Mouse (Mus musculus) lung, postnatal 14 days (tissue): ENCODE results near the gene Bbs10.

Experiments
- DNase-seq: peaks from one replicate; pipeline ENCODE4 v3.0.0; 2021

Gene Bbs10

GRCm38 (mm10) chr10:111327957-111328356, 29.5 kb downstream of the Bbs10 start:
- no peak for DNase-seq

- peak; percentile 61 for DNase-seq
Measured at GRCm38 (mm10) chr10:111329326-111329725, 30.8 kb downstream of the Bbs10 start.

- DNase-seq, result no peak
Measured at GRCm38 (mm10) chr10:111334902-111335301, 36.4 kb downstream of the Bbs10 start.

GRCm38 (mm10) chr10:111335517-111336352, 37.3 kb downstream of the Bbs10 start:
- peak; percentile 20 for DNase-seq

- DNase-seq, result no peak
Measured at GRCm38 (mm10) chr10:111336353-111336713, 37.9 kb downstream of the Bbs10 start.

- DNase-seq, result peak; percentile 20
Measured at GRCm38 (mm10) chr10:111339296-111339695, 40.8 kb downstream of the Bbs10 start.

- peak; percentile 24 for DNase-seq
Measured at GRCm38 (mm10) chr10:111341761-111342160, 43.3 kb downstream of the Bbs10 start.

- no peak for DNase-seq
Measured at GRCm38 (mm10) chr10:111343555-111343954, 45.1 kb downstream of the Bbs10 start.

GRCm38 (mm10) chr10:111348263-111348662, 49.8 kb downstream of the Bbs10 start:
- no peak for DNase-seq
